Mouse (Mus musculus): ENCODE data around the gene Palm2.

Palm2 gene

GRCm38 (mm10) chr4:57612716-57613115, 178.7 kb downstream of the Palm2 start:
- no peak for DNase-seq (ENCODE audit: low read depth, low spot score)

- no peak for DNase-seq (ENCODE audit: low read depth, low spot score)
Measured at GRCm38 (mm10) chr4:57614686-57615085, 180.6 kb downstream of the Palm2 start.

GRCm38 (mm10) chr4:57618743-57619142, 184.7 kb downstream of the Palm2 start:
- no peak for DNase-seq (ENCODE audit: low read depth, low spot score)

- DNase-seq (ENCODE audit: low read depth, low spot score): no peak
Measured at GRCm38 (mm10) chr4:57622816-57623215, 188.8 kb downstream of the Palm2 start.

- no peak for DNase-seq (ENCODE audit: low read depth, low spot score)
Measured at GRCm38 (mm10) chr4:57624819-57625218, 190.8 kb downstream of the Palm2 start.

GRCm38 (mm10) chr4:57625306-57625705, 191.3 kb downstream of the Palm2 start:
- DNase-seq (ENCODE audit: low read depth, low spot score): no peak

- no peak for DNase-seq (ENCODE audit: low read depth, low spot score)
Measured at GRCm38 (mm10) chr4:57625756-57626155, 191.7 kb downstream of the Palm2 start.

- no peak for DNase-seq (ENCODE audit: low read depth, low spot score)
Measured at GRCm38 (mm10) chr4:57626921-57627320, 192.9 kb downstream of the Palm2 start.

- DNase-seq (ENCODE audit: low read depth, low spot score): no peak
Measured at GRCm38 (mm10) chr4:57632386-57632785, 198.3 kb downstream of the Palm2 start.

- no peak for DNase-seq (ENCODE audit: low read depth, low spot score)
Measured at GRCm38 (mm10) chr4:57633052-57633451, 199.0 kb downstream of the Palm2 start.

- DNase-seq (ENCODE audit: low read depth, low spot score): no peak
Measured at GRCm38 (mm10) chr4:57634956-57635355, 200.9 kb downstream of the Palm2 start.

GRCm38 (mm10) chr4:57636782-57637482, 202.9 kb downstream of the Palm2 start:
- no peak for DNase-seq (ENCODE audit: low read depth, low spot score)

GRCm38 (mm10) chr4:57637636-57638386, 203.8 kb downstream of the Palm2 start:
- DNase-seq (ENCODE audit: low read depth, low spot score): no peak

- no peak for DNase-seq (ENCODE audit: low read depth, low spot score)
Measured at GRCm38 (mm10) chr4:57638941-57639340, 204.9 kb downstream of the Palm2 start.

GRCm38 (mm10) chr4:57640222-57640621, 206.2 kb downstream of the Palm2 start:
- no peak for DNase-seq (ENCODE audit: low read depth, low spot score)

- no peak for DNase-seq (ENCODE audit: low read depth, low spot score)
Measured at GRCm38 (mm10) chr4:57640971-57641370, 206.9 kb downstream of the Palm2 start.

GRCm38 (mm10) chr4:57650994-57651393, 216.9 kb downstream of the Palm2 start:
- DNase-seq (ENCODE audit: low read depth, low spot score): no peak

- DNase-seq (ENCODE audit: low read depth, low spot score): no peak
Measured at GRCm38 (mm10) chr4:57651547-57651946, 217.5 kb downstream of the Palm2 start.

- DNase-seq (ENCODE audit: low read depth, low spot score): no peak
Measured at GRCm38 (mm10) chr4:57652185-57652904, 218.3 kb downstream of the Palm2 start.

- no peak for DNase-seq (ENCODE audit: low read depth, low spot score)
Measured at GRCm38 (mm10) chr4:57655966-57656365, 221.9 kb downstream of the Palm2 start.

GRCm38 (mm10) chr4:57656388-57656787, 222.3 kb downstream of the Palm2 start:
- no peak for DNase-seq (ENCODE audit: low read depth, low spot score)

- no peak for DNase-seq (ENCODE audit: low read depth, low spot score)
Measured at GRCm38 (mm10) chr4:57656861-57657260, 222.8 kb downstream of the Palm2 start.
